Mouse (Mus musculus) myocyte (in vitro differentiated cells): ENCODE data around the gene Ccdc124. TPM values are rescaled to one million over a fixed set of nuclear protein-coding genes. Genes with fewer than 3 reads are reported as not detected.

Source experiments
- H3K27me3 ChIP-seq: one replicate; pipeline ENCODE4 v1.6.1; 2011; ENCODE audit not compliant: control insufficient read depth, insufficient read depth, insufficient read length
- H3K36me3 ChIP-seq: one replicate; pipeline ENCODE4 v1.6.1; 2011; ENCODE audit not compliant: control insufficient read depth, insufficient read depth
- H3K4me2 ChIP-seq: one replicate; pipeline ENCODE4 v1.6.1; 2011; ENCODE audit warnings: low read depth, control low read depth
- H3K4me3 ChIP-seq: one replicate; pipeline ENCODE4 v1.5.1; 2011; ENCODE audit warnings: mild to moderate bottlenecking, control low read depth, moderate library complexity
- H3K79me2 ChIP-seq: one replicate; pipeline ENCODE4 v1.6.1; 2011; ENCODE audit not compliant: control insufficient read depth, insufficient read depth
- H3ac ChIP-seq: one replicate; pipeline ENCODE4 v1.6.1; 2011; ENCODE audit not compliant: control insufficient read depth, insufficient read length
- CEBPB ChIP-seq: IDR thresholded peaks from 2 replicates; pipeline ENCODE4 v1.6.1; 2011; ENCODE audit warnings: mild to moderate bottlenecking, moderate library complexity; ENCODE audit not compliant: poor library complexity, insufficient read depth, severe bottlenecking
- E2F4 ChIP-seq: IDR thresholded peaks from one replicate; pipeline ENCODE4 v1.6.1; 2011; ENCODE audit warnings: mild to moderate bottlenecking, control low read depth, moderate library complexity; ENCODE audit not compliant: insufficient read depth
- MAX ChIP-seq: IDR thresholded peaks from one replicate; pipeline ENCODE4 v1.6.1; 2011; ENCODE audit warnings: low read depth, mild to moderate bottlenecking, control low read depth
- MYOD1 ChIP-seq, 3 experiments: IDR thresholded peaks; one replicate each; pipeline ENCODE4 v1.6.1; 2011; ENCODE audit warnings: control low read depth in 2 of 3, low read depth in 2 of 3, mild to moderate bottlenecking in 2 of 3, moderate library complexity in 1 of 3; ENCODE audit not compliant: insufficient read length in 2 of 3, control insufficient read depth in 1 of 3
- MYOG ChIP-seq, 3 experiments: IDR thresholded peaks; one replicate each; pipeline ENCODE4 v1.6.1; 2011; ENCODE audit warnings: control low read depth in 2 of 3, low read depth in 2 of 3, mild to moderate bottlenecking in 2 of 3; ENCODE audit not compliant: insufficient read length in 2 of 3, control insufficient read depth in 1 of 3, insufficient read depth in 1 of 3
- POLR2A ChIP-seq: IDR thresholded peaks from one replicate; pipeline ENCODE4 v1.6.1; 2011; ENCODE audit warnings: low read depth, mild to moderate bottlenecking, control low read depth, moderate library complexity; ENCODE audit not compliant: insufficient read length
- POLR2AphosphoS2 ChIP-seq: IDR thresholded peaks from one replicate; pipeline ENCODE4 v1.6.1; 2011; ENCODE audit warnings: low read depth, control low read depth; ENCODE audit not compliant: insufficient read length
- REST ChIP-seq: IDR thresholded peaks from one replicate; pipeline ENCODE4 v1.6.1; 2011; ENCODE audit warnings: mild to moderate bottlenecking, control low read depth, moderate library complexity; ENCODE audit not compliant: insufficient read depth, insufficient read length
- SRF ChIP-seq: IDR thresholded peaks from one replicate; pipeline ENCODE4 v1.6.1; 2011; ENCODE audit warnings: low read depth; ENCODE audit not compliant: control insufficient read depth, insufficient read length
- TCF12 ChIP-seq: IDR thresholded peaks from one replicate; pipeline ENCODE4 v1.6.1; 2011; ENCODE audit warnings: mild to moderate bottlenecking, control low read depth; ENCODE audit not compliant: poor library complexity, insufficient read depth, severe bottlenecking
- TCF3 ChIP-seq: IDR thresholded peaks from one replicate; pipeline ENCODE4 v1.6.1; 2011; ENCODE audit warnings: low read depth, control low read depth; ENCODE audit not compliant: insufficient read length
- USF1 ChIP-seq: IDR thresholded peaks from one replicate; pipeline ENCODE4 v1.6.1; 2011; ENCODE audit warnings: low read depth, mild to moderate bottlenecking, control low read depth, moderate library complexity
- polyA plus RNA-seq: library from polyadenylated mRNA; unstranded; fragments of >200 nt; fragmentation: generic; extraction: Trizol; gene quantifications from one replicate; pipeline ENCODE4 v1.2.1, GENCODE M21; 2012; ENCODE audit warnings: missing spikeins

The Ccdc124 gene
- 141 TPM for polyA plus RNA-seq

- no peaks in the 10 kb centered on the region for H3K27me3 ChIP-seq
- no peaks in the 10 kb centered on the region for H3K36me3 ChIP-seq
- H3K4me2 ChIP-seq = peak within 1 kb of the TSS; percentile 76
- H3ac ChIP-seq = peak within 1 kb of the TSS; percentile 46
- H3K79me2 ChIP-seq = peaks cover 6% of the 10 kb centered on the region
- peak within 1 kb of the TSS; percentile 85 for H3K4me3 ChIP-seq
- TF ChIP-seq USF1 (no peak), POLR2AphosphoS2 (peak; percentile 52), REST (no peak), TCF3 (no peak), MYOG (IDR thresholded peaks at IDR 0.05; ENCODE audit: control insufficient read depth in 1 of 3, insufficient read depth in 1 of 3, insufficient read length in 2 of 3, low read depth in 2 of 3) (no peak), MAX (no peak), CEBPB (no peak), MYOD1 (IDR thresholded peaks at IDR 0.05; ENCODE audit: control insufficient read depth in 1 of 3, insufficient read length in 2 of 3, low read depth in 2 of 3) (no peak), POLR2A (peak; percentile 79), TCF12 (no peak)
Observed at GRCm38 (mm10) chr8:70873364-70873985, at the start of gene Ccdc124. Gene Ccdc124 (minus strand): TSS chr8:70873935.

DNA sequence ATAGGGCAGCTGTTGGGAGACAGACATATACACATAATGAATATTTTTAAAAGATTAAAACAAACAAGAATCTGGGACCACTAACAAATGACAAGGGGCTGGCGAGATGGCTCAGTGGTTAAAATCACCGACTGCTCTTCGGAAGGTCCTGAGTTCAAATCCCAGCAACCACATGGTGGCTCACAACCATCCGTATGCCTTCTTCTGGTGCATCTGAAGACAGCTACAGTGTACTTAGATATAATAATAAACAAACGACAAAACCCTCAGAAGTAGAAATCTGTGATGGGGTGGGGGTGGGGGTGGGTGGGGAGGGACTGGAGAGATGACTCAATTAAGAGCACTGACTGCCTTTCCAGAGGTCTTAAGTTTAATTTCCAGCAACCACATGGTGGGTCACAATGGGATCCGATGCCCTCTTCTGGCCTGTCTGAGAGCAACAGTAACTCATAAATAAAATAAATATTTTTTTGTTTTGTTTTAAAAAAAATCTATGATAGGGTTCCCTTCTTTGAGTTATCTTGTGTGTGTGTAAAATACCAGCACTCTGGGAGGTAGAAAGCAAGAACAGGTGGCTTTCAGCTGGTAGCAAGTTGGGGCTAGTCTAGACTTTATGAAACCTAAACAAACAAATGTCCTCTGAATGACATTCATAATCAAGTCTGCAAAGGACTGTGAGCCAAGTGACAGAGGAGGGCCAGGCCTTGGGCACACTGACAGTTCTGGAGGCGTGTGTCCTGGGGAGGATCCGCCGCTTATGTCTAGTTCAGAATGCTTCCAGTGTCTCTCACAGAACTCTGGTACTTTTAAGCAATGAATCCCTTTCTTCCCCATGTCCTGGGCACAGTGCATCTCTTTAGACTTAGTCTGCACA is 46.6 kb upstream of the Ccdc124 start:
- Histone ChIP-seq H3K79me2 (no peaks in the 10 kb centered on the region), H3K4me3 (no peak overlapping the region), H3K36me3 (peaks cover 2% of the 10 kb centered on the region), H3ac (no peak overlapping the region), H3K27me3 (no peaks in the 10 kb centered on the region), H3K4me2 (no peak overlapping the region)
- no peak for TF ChIP-seq POLR2AphosphoS2
- no peak for TF ChIP-seq TCF12
- no peak for TF ChIP-seq TCF3
- no peak for TF ChIP-seq SRF

- H3K36me3 ChIP-seq = peaks cover 6% of the 10 kb centered on the region
- no peaks in the 10 kb centered on the region for H3K27me3 ChIP-seq
- H3K4me3 ChIP-seq = no peak overlapping the region
- no peak overlapping the region for H3ac ChIP-seq
- H3K79me2 ChIP-seq = peaks cover 7% of the 10 kb centered on the region
- no peak overlapping the region for H3K4me2 ChIP-seq
- no peak for TF ChIP-seq SRF
- no peak for TF ChIP-seq MYOD1 (IDR thresholded peaks at IDR 0.05; ENCODE audit: control insufficient read depth in 1 of 3, insufficient read length in 2 of 3, low read depth in 2 of 3)
- TF ChIP-seq POLR2A = no peak
- TF ChIP-seq TCF3 = no peak
- no peak for TF ChIP-seq MYOG (IDR thresholded peaks at IDR 0.05; ENCODE audit: control insufficient read depth in 1 of 3, insufficient read depth in 1 of 3, insufficient read length in 2 of 3, low read depth in 2 of 3)
- TF ChIP-seq POLR2AphosphoS2 = no peak
- no peak for TF ChIP-seq CEBPB
- no peak for TF ChIP-seq TCF12
- TF ChIP-seq REST = no peak
- TF ChIP-seq USF1 = no peak
- no peak for TF ChIP-seq MAX
- no peak for TF ChIP-seq E2F4
Observed at GRCm38 (mm10) chr8:70914704-70915103, 41.0 kb upstream of the Ccdc124 start.

- no peak for TF ChIP-seq USF1
- no peak overlapping the region for H3K4me3 ChIP-seq
- H3K36me3 ChIP-seq = peaks cover 6% of the 10 kb centered on the region
- no peaks in the 10 kb centered on the region for H3K27me3 ChIP-seq
- peaks cover 19% of the 10 kb centered on the region for H3K79me2 ChIP-seq
- H3K4me2 ChIP-seq = no peak overlapping the region
- H3ac ChIP-seq = no peak overlapping the region
Observed at GRCm38 (mm10) chr8:70913523-70913922, 39.8 kb upstream of the Ccdc124 start.

GRCm38 (mm10) chr8:70912955-70913354 is 39.2 kb upstream of the Ccdc124 start:
- Histone ChIP-seq H3K79me2 (peaks cover 23% of the 10 kb centered on the region), H3K4me2 (no peak overlapping the region), H3K4me3 (no peak overlapping the region), H3K27me3 (no peaks in the 10 kb centered on the region), H3K36me3 (peaks cover 4% of the 10 kb centered on the region), H3ac (no peak overlapping the region)
- TF ChIP-seq MYOD1 (IDR thresholded peaks at IDR 0.05; ENCODE audit: control insufficient read depth in 1 of 3, insufficient read length in 2 of 3, low read depth in 2 of 3) = no peak
- TF ChIP-seq E2F4 = no peak
- TF ChIP-seq USF1 = no peak
- TF ChIP-seq SRF = no peak
